Mouse (Mus musculus): ENCODE data around the gene D630003M21Rik. TPM values are rescaled to one million over a fixed set of nuclear protein-coding genes. Genes with fewer than 3 reads are reported as not detected.
A peak's percentile ranks its signal among the peaks of the same experiment; 100 is the strongest.

Gene D630003M21Rik
- polyA plus RNA-seq, 1 experiment, result 0.25 TPM

- TF ChIP-seq POLR2AphosphoS2 (IDR thresholded peaks at IDR 0.05; ENCODE audit: insufficient read length, low read depth) (no peak), TCF3 (IDR thresholded peaks at IDR 0.05; ENCODE audit: insufficient read length, low read depth) (no peak), MYOD1 (IDR thresholded peaks at IDR 0.05; ENCODE audit: control insufficient read depth in 1 of 3, insufficient read length in 2 of 3, low read depth in 2 of 3) (peak in 2 of 3 experiments; percentile 66 to 74), MAX (IDR thresholded peaks at IDR 0.05; ENCODE audit: low read depth) (no peak), TCF12 (IDR thresholded peaks at IDR 0.05; ENCODE audit: insufficient read depth, poor library complexity, severe bottlenecking) (no peak), MYOG (IDR thresholded peaks at IDR 0.05; ENCODE audit: control insufficient read depth in 1 of 3, insufficient read depth in 1 of 3, insufficient read length in 2 of 3, low read depth in 2 of 3) (peak in 1 of 3 experiments; percentile 40), REST (IDR thresholded peaks at IDR 0.05; ENCODE audit: insufficient read depth, insufficient read length) (no peak), POLR2A (IDR thresholded peaks at IDR 0.05; ENCODE audit: insufficient read length, low read depth) (no peak), CEBPB (IDR thresholded peaks at IDR 0.05; ENCODE audit: insufficient read depth, poor library complexity, severe bottlenecking) (no peak)
- H3K79me2 ChIP-seq (ENCODE audit: control insufficient read depth, insufficient read depth), result no peaks in the 10 kb centered on the region
- H3K27me3 ChIP-seq (ENCODE audit: control insufficient read depth, insufficient read depth, insufficient read length), result no peaks in the 10 kb centered on the region
- peak overlapping the region; percentile 53 for H3K4me2 ChIP-seq (ENCODE audit: low read depth)
- H3K36me3 ChIP-seq (ENCODE audit: control insufficient read depth, insufficient read depth), result no peaks in the 10 kb centered on the region
- H3ac ChIP-seq (ENCODE audit: control insufficient read depth, insufficient read length), result no peak overlapping the region
- H3K4me3 ChIP-seq, result no peak overlapping the region
Measured at GRCm38 (mm10) chr2:158198861-158199260, 30.2 kb downstream of the D630003M21Rik start.

DNA sequence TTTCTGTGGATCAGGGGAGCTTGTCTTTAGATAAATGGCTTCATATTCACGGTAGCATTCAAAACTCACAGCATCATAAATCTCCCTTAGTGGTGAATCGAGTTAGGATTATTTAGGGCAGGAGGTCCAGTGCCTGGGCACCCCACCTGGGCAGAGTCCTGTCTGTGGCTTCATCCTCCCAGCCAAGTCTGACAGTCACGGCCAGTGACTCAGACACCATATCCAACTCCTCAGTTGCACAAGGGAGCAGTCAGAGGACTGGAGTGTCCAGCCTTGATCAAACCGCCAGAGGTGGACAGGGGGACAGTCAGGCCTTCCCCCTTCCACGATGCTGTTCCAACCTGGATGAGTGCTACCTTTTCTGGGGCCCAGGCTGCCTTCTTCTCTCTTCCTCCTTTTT, 31.1 kb downstream of the D630003M21Rik start:
- no peak for TF ChIP-seq TCF12 (IDR thresholded peaks at IDR 0.05; ENCODE audit: insufficient read depth, poor library complexity, severe bottlenecking)
- TF ChIP-seq REST (IDR thresholded peaks at IDR 0.05; ENCODE audit: insufficient read depth, insufficient read length), result no peak
- no peak for TF ChIP-seq MAX (IDR thresholded peaks at IDR 0.05; ENCODE audit: low read depth)
- TF ChIP-seq MYOD1 (IDR thresholded peaks at IDR 0.05; ENCODE audit: control insufficient read depth in 1 of 3, insufficient read length in 2 of 3, low read depth in 2 of 3), result no peak
- TF ChIP-seq SRF (IDR thresholded peaks at IDR 0.05; ENCODE audit: control insufficient read depth, insufficient read length, low read depth), result no peak
- TF ChIP-seq TCF3 (IDR thresholded peaks at IDR 0.05; ENCODE audit: insufficient read length, low read depth), result no peak
- TF ChIP-seq E2F4 (IDR thresholded peaks at IDR 0.05; ENCODE audit: insufficient read depth), result no peak
- no peak; the same call in 1 of the 2 replicates for TF ChIP-seq CEBPB (IDR thresholded peaks at IDR 0.05; ENCODE audit: insufficient read depth, poor library complexity, severe bottlenecking)
- TF ChIP-seq USF1 (IDR thresholded peaks at IDR 0.05; ENCODE audit: low read depth), result no peak
- no peak for TF ChIP-seq POLR2A (IDR thresholded peaks at IDR 0.05; ENCODE audit: insufficient read length, low read depth)
- no peaks in the 10 kb centered on the region for H3K79me2 ChIP-seq (ENCODE audit: control insufficient read depth, insufficient read depth)
- no peak overlapping the region for H3K4me3 ChIP-seq
- no peaks in the 10 kb centered on the region for H3K27me3 ChIP-seq (ENCODE audit: control insufficient read depth, insufficient read depth, insufficient read length)
- H3K36me3 ChIP-seq (ENCODE audit: control insufficient read depth, insufficient read depth), result no peaks in the 10 kb centered on the region
- no peak overlapping the region for H3ac ChIP-seq (ENCODE audit: control insufficient read depth, insufficient read length)
- H3K4me2 ChIP-seq (ENCODE audit: low read depth), result no peak overlapping the region

- no peaks in the 10 kb centered on the region for H3K36me3 ChIP-seq (ENCODE audit: control insufficient read depth, insufficient read depth)
- TF ChIP-seq MAX (IDR thresholded peaks at IDR 0.05; ENCODE audit: low read depth), result no peak
- no peak for TF ChIP-seq MYOG (IDR thresholded peaks at IDR 0.05; ENCODE audit: control insufficient read depth in 1 of 3, insufficient read depth in 1 of 3, insufficient read length in 2 of 3, low read depth in 2 of 3)
- TF ChIP-seq POLR2AphosphoS2 (IDR thresholded peaks at IDR 0.05; ENCODE audit: insufficient read length, low read depth), result no peak
- TF ChIP-seq CEBPB (IDR thresholded peaks at IDR 0.05; ENCODE audit: insufficient read depth, poor library complexity, severe bottlenecking), result no peak
- no peak for TF ChIP-seq TCF12 (IDR thresholded peaks at IDR 0.05; ENCODE audit: insufficient read depth, poor library complexity, severe bottlenecking)
- no peak for TF ChIP-seq TCF3 (IDR thresholded peaks at IDR 0.05; ENCODE audit: insufficient read length, low read depth)
- TF ChIP-seq REST (IDR thresholded peaks at IDR 0.05; ENCODE audit: insufficient read depth, insufficient read length), result no peak
- no peak for TF ChIP-seq E2F4 (IDR thresholded peaks at IDR 0.05; ENCODE audit: insufficient read depth)
- TF ChIP-seq USF1 (IDR thresholded peaks at IDR 0.05; ENCODE audit: low read depth), result no peak
- H3ac ChIP-seq (ENCODE audit: control insufficient read depth, insufficient read length), result no peak overlapping the region
- no peaks in the 10 kb centered on the region for H3K27me3 ChIP-seq (ENCODE audit: control insufficient read depth, insufficient read depth, insufficient read length)
- H3K79me2 ChIP-seq (ENCODE audit: control insufficient read depth, insufficient read depth), result no peaks in the 10 kb centered on the region
- H3K4me2 ChIP-seq (ENCODE audit: low read depth), result peak overlapping the region; percentile 37
- H3K4me3 ChIP-seq, result no peak overlapping the region
Measured at GRCm38 (mm10) chr2:158194945-158195640, 33.9 kb downstream of the D630003M21Rik start.

GRCm38 (mm10) chr2:158193611-158194336, 35.2 kb downstream of the D630003M21Rik start:
- H3K4me3 ChIP-seq, result no peak overlapping the region
- no peaks in the 10 kb centered on the region for H3K79me2 ChIP-seq (ENCODE audit: control insufficient read depth, insufficient read depth)
- no peak for TF ChIP-seq MYOG (IDR thresholded peaks at IDR 0.05; ENCODE audit: control insufficient read depth in 1 of 3, insufficient read depth in 1 of 3, insufficient read length in 2 of 3, low read depth in 2 of 3)
- no peak for TF ChIP-seq POLR2AphosphoS2 (IDR thresholded peaks at IDR 0.05; ENCODE audit: insufficient read length, low read depth)
- no peak for TF ChIP-seq SRF (IDR thresholded peaks at IDR 0.05; ENCODE audit: control insufficient read depth, insufficient read length, low read depth)
- TF ChIP-seq E2F4 (IDR thresholded peaks at IDR 0.05; ENCODE audit: insufficient read depth), result no peak
- no peak for TF ChIP-seq TCF12 (IDR thresholded peaks at IDR 0.05; ENCODE audit: insufficient read depth, poor library complexity, severe bottlenecking)
- no peak for TF ChIP-seq POLR2A (IDR thresholded peaks at IDR 0.05; ENCODE audit: insufficient read length, low read depth)
- TF ChIP-seq MYOD1 (IDR thresholded peaks at IDR 0.05; ENCODE audit: control insufficient read depth in 1 of 3, insufficient read length in 2 of 3, low read depth in 2 of 3), result no peak
- no peak for TF ChIP-seq MAX (IDR thresholded peaks at IDR 0.05; ENCODE audit: low read depth)
- TF ChIP-seq REST (IDR thresholded peaks at IDR 0.05; ENCODE audit: insufficient read depth, insufficient read length), result no peak
- H3K36me3 ChIP-seq (ENCODE audit: control insufficient read depth, insufficient read depth), result no peaks in the 10 kb centered on the region
- H3K27me3 ChIP-seq (ENCODE audit: control insufficient read depth, insufficient read depth, insufficient read length), result no peaks in the 10 kb centered on the region
- no peak overlapping the region for H3K4me2 ChIP-seq (ENCODE audit: low read depth)
- no peak overlapping the region for H3ac ChIP-seq (ENCODE audit: control insufficient read depth, insufficient read length)

All from myocyte (in vitro differentiated cells).